Mouse (Mus musculus) liver, adult 2 months (tissue): ENCODE measurements around the gene Fem1a. TPM values are rescaled to one million over a fixed set of nuclear protein-coding genes. Genes with fewer than 3 reads are reported as not detected.

ENCODE experiments used
- DNase-seq: peaks from one replicate; pipeline ENCODE4 v3.0.0-alpha.2; 2011; ENCODE audit warnings: low read depth, low spot score; ENCODE audit errors: extremely low read depth
- H3K27ac ChIP-seq: fragments of 200-500 bp; replicated peaks from 2 replicates; pipeline ENCODE4 v1.5.1; 2012; ENCODE audit warnings: low read depth, mild to moderate bottlenecking, control low read depth, inconsistent platforms, low read length; ENCODE audit not compliant: insufficient read depth
- H3K27me3 ChIP-seq: fragments of 200-500 bp; 2 replicates; pipeline ENCODE4 v1.6.1; 2012; ENCODE audit warnings: mild to moderate bottlenecking, moderate library complexity, low read length, inconsistent platforms; ENCODE audit not compliant: control insufficient read depth, insufficient read depth
- H3K36me3 ChIP-seq: fragments of 200-500 bp; 2 replicates; pipeline ENCODE4 v1.6.1; 2012; ENCODE audit warnings: low read length, inconsistent platforms; ENCODE audit not compliant: control insufficient read depth, insufficient read depth
- H3K4me1 ChIP-seq: fragments of 200-500 bp; 2 replicates; pipeline ENCODE4 v1.6.1; 2011; ENCODE audit warnings: low read length; ENCODE audit not compliant: control insufficient read depth, insufficient read depth
- H3K4me3 ChIP-seq: fragments of 200-500 bp; 2 replicates; pipeline ENCODE4 v1.5.1; 2011; ENCODE audit warnings: low read depth, mild to moderate bottlenecking, control low read depth, low read length, moderate library complexity; ENCODE audit not compliant: insufficient read depth
- H3K79me2 ChIP-seq: fragments of 200-500 bp; 2 replicates; pipeline ENCODE4 v1.6.1; 2012; ENCODE audit warnings: inconsistent platforms, mild to moderate bottlenecking, low read length, moderate library complexity; ENCODE audit not compliant: control insufficient read depth, insufficient read depth
- H3K9ac ChIP-seq: fragments of 200-500 bp; 2 replicates; pipeline ENCODE4 v1.6.1; 2012; ENCODE audit warnings: low read depth, mild to moderate bottlenecking, control low read depth, inconsistent platforms, low read length
- CTCF ChIP-seq: fragments of 200-500 bp; IDR thresholded peaks from 2 replicates; pipeline ENCODE4 v1.5.1; 2011; ENCODE audit warnings: low read depth, low read length, control low read depth
- POLR2A ChIP-seq: fragments of 200-500 bp; IDR thresholded peaks from 2 replicates; pipeline ENCODE4 v1.6.1; 2011; ENCODE audit warnings: low read length, control low read depth; ENCODE audit not compliant: insufficient read depth; ENCODE audit errors: extremely low read depth
- WGBS: fragments of 180-500 bp; shearing (Covaris S2); methylation state at CpG from one replicate; pipeline ENCODE4 v1.1.7; 2018; 5-methylcytosine and 5-hydroxymethylcytosine counted together
- polyA plus RNA-seq: library from polyadenylated mRNA; depleted of rRNA; stranded (reverse); fragments of >200 nt; gene quantifications from 2 replicates; pipeline ENCODE4 v1.2.3, GENCODE M21; 2012
- total RNA-seq: library from RNA; depleted of rRNA; stranded (reverse); fragments of >200 nt; gene quantifications from 2 replicates; pipeline ENCODE4 v1.2.3, GENCODE M21; 2014

The Fem1a gene
- total and polyA plus RNA-seq, 2 experiments: 11.5 to 18.9 TPM

GRCm38 (mm10) chr17:56266271-56266670 lies 9.7 kb downstream of the Fem1a start:
- TF ChIP-seq CTCF: no peak
- TF ChIP-seq POLR2A: no peak
- peaks cover 4% of the 10 kb centered on the region for H3K4me1 ChIP-seq

GRCm38 (mm10) chr17:56269153-56269630 lies 12.6 kb downstream of the Fem1a start:
- WGBS: 17% methylated on average over 12 of the region's 12 CpGs
- Histone ChIP-seq H3K4me3 (peak overlapping the region; percentile 19), H3K9ac (peak overlapping the region; percentile 72), H3K4me1 (peaks cover 21% of the 10 kb centered on the region), H3K79me2 (peaks cover 18% of the 10 kb centered on the region), H3K36me3 (peaks cover 3% of the 10 kb centered on the region; the same call in 1 of the 2 replicates), H3K27ac (peak overlapping the region; percentile 64), H3K27me3 (no peaks in the 10 kb centered on the region)
- TF ChIP-seq POLR2A (0 out of 2 replicates have a peak, but pooled peaks have one; percentile 6), CTCF (no peak)
- DNase-seq: peak; percentile 82

More at GRCm38 (mm10) chr17:56266271-56266670, 9.7 kb downstream of the Fem1a start:
- Histone ChIP-seq H3K36me3 (peaks cover 4% of the 10 kb centered on the region; the same call in 1 of the 2 replicates), H3K4me3 (no peak overlapping the region), H3K27me3 (no peaks in the 10 kb centered on the region), H3K9ac (no peak overlapping the region), H3K27ac (no peak overlapping the region), H3K79me2 (no peaks in the 10 kb centered on the region)
- WGBS: 74% methylated on average over 3 of the region's 3 CpGs
- DNase-seq: no peak

- peak overlapping the region; percentile 40; the same call in 1 of the 2 replicates for H3K9ac ChIP-seq
- H3K4me3 ChIP-seq: no peak overlapping the region
- H3K27me3 ChIP-seq: no peaks in the 10 kb centered on the region
- peak overlapping the region; percentile 41; the same call in 1 of the 2 replicates for H3K27ac ChIP-seq
- WGBS: 85% methylated on average over 3 of the region's 3 CpGs
- DNase-seq: no peak
- peaks cover 3% of the 10 kb centered on the region; the same call in 1 of the 2 replicates for H3K36me3 ChIP-seq
- peaks cover 21% of the 10 kb centered on the region for H3K79me2 ChIP-seq
- TF ChIP-seq POLR2A: no peak
- TF ChIP-seq CTCF: no peak
- H3K4me1 ChIP-seq: peaks cover 24% of the 10 kb centered on the region
Observed at GRCm38 (mm10) chr17:56269741-56270140, 13.1 kb downstream of the Fem1a start.

- WGBS: 88% methylated on average over 12 of the region's 12 CpGs
- TF ChIP-seq CTCF (no peak), POLR2A (no peak)
- Histone ChIP-seq H3K9ac (no peak overlapping the region), H3K4me1 (peaks cover 26% of the 10 kb centered on the region), H3K4me3 (no peak overlapping the region), H3K27ac (no peak overlapping the region), H3K27me3 (no peaks in the 10 kb centered on the region), H3K79me2 (peaks cover 24% of the 10 kb centered on the region), H3K36me3 (peaks cover 3% of the 10 kb centered on the region; the same call in 1 of the 2 replicates)
- no peak for DNase-seq
Observed at GRCm38 (mm10) chr17:56271609-56272253, 15.1 kb downstream of the Fem1a start.

- H3K36me3 ChIP-seq: peaks cover 3% of the 10 kb centered on the region; the same call in 1 of the 2 replicates
- H3K27ac ChIP-seq: no peak overlapping the region; the same call in 1 of the 2 replicates
- DNase-seq: peak; percentile 59
- no peak overlapping the region for H3K4me3 ChIP-seq
- H3K4me1 ChIP-seq: peaks cover 29% of the 10 kb centered on the region
- no peak overlapping the region for H3K9ac ChIP-seq
- WGBS: 45% methylated on average over 3 of the region's 3 CpGs
- H3K27me3 ChIP-seq: no peaks in the 10 kb centered on the region
- TF ChIP-seq CTCF: no peak
- H3K79me2 ChIP-seq: peaks cover 24% of the 10 kb centered on the region
Observed at GRCm38 (mm10) chr17:56272644-56273043, 16.0 kb downstream of the Fem1a start.

- TF ChIP-seq POLR2A (no peak), CTCF (no peak)
- Histone ChIP-seq H3K9ac (peak overlapping the region; percentile 57), H3K79me2 (peaks cover 24% of the 10 kb centered on the region), H3K27ac (0 out of 2 replicates have a peak overlapping the region, but pooled peaks have one; percentile 33), H3K4me3 (no peak overlapping the region), H3K36me3 (peaks cover 6% of the 10 kb centered on the region; the same call in 1 of the 2 replicates), H3K4me1 (peaks cover 34% of the 10 kb centered on the region), H3K27me3 (no peaks in the 10 kb centered on the region)
- DNase-seq: no peak
- WGBS: 70% methylated on average over 7 of the region's 7 CpGs
Observed at GRCm38 (mm10) chr17:56273482-56273881, 16.9 kb downstream of the Fem1a start.
